In genomic region chr6:94218076-94218475, GRCm38 (mm10) we compare ENCODE assay signal across 19 mouse cellular contexts.
DNase-seq lines count a peak whose midpoint lies in the region; ATAC-seq and TF ChIP-seq lines count a peak whose summit lies in the region.
"Had no signal": no experiment of that assay in that cellular context is flagged by ENCODE, and none has a peak within 500 bp of the region (broad histone marks: within the 10 kb centered on the region; RNA-seq: fewer than 3 reads in every experiment).

No protein-coding gene starts in this region.

- 54% methylated on average over 4 of the region's 4 CpGs for WGBS in kidney, adult 2 months
- WGBS in intestine, embryonic 16.5 days: 59% methylated on average over 4 of the region's 4 CpGs
- WGBS in midbrain, embryonic 14.5 days: 94% methylated on average over 4 of the region's 4 CpGs
- WGBS in forebrain, embryonic 10.5 days: 93% methylated on average over 4 of the region's 4 CpGs

- no peak for TF ChIP-seq CTCF in kidney, adult 2 months (conservative IDR thresholded peaks at IDR 0.05; ENCODE audit: insufficient read depth, insufficient read length, low read depth, low read length)

- H3K9ac ChIP-seq in intestine, embryonic 16.5 days (ENCODE audit: low read depth, low read length): no peak overlapping the region
- no peak overlapping the region for H3K9ac ChIP-seq in midbrain, embryonic 14.5 days (replicated peaks; ENCODE audit: low read length)
- H3K9ac ChIP-seq: lung, embryonic 15.5 days; midbrain, embryonic 15.5 days had no signal

- no peaks in the 10 kb centered on the region for H3K27me3 ChIP-seq in kidney, adult 2 months (replicated peaks; ENCODE audit: control insufficient read depth, insufficient read depth, low read length)
- no peaks in the 10 kb centered on the region for H3K27me3 ChIP-seq in intestine, embryonic 16.5 days (replicated peaks; ENCODE audit: control insufficient read depth, insufficient read depth, low read length)
- H3K27me3 ChIP-seq in midbrain, embryonic 14.5 days (ENCODE audit: control insufficient read depth, insufficient read depth, low read length): no peaks in the 10 kb centered on the region
- no peaks in the 10 kb centered on the region for H3K27me3 ChIP-seq in forebrain, embryonic 10.5 days (ENCODE audit: poor library complexity, severe bottlenecking)
- H3K27me3 ChIP-seq: lung, embryonic 15.5 days; midbrain, embryonic 15.5 days had no signal

- no peak overlapping the region for H3K4me2 ChIP-seq in intestine, embryonic 16.5 days (ENCODE audit: low read depth, low read length)
- no peak overlapping the region for H3K4me2 ChIP-seq in midbrain, embryonic 14.5 days (ENCODE audit: low read length)
- H3K4me2 ChIP-seq: lung, embryonic 15.5 days; midbrain, embryonic 15.5 days had no signal

- no peaks in the 10 kb centered on the region for H3K36me3 ChIP-seq in kidney, adult 2 months (ENCODE audit: control insufficient read depth, insufficient read depth, low read length)
- H3K36me3 ChIP-seq in intestine, embryonic 16.5 days (ENCODE audit: control insufficient read depth, insufficient read depth, low read length): no peaks in the 10 kb centered on the region
- H3K36me3 ChIP-seq in midbrain, embryonic 14.5 days (ENCODE audit: control insufficient read depth, insufficient read depth, low read length): no peaks in the 10 kb centered on the region
- no peaks in the 10 kb centered on the region for H3K36me3 ChIP-seq in forebrain, embryonic 10.5 days (replicated peaks)
- H3K36me3 ChIP-seq: embryonic facial prominence, embryonic 10.5 days; lung, embryonic 15.5 days; midbrain, embryonic 15.5 days had no signal

- H3K9me3 ChIP-seq in intestine, embryonic 16.5 days (ENCODE audit: control insufficient read depth, low read length): no peaks in the 10 kb centered on the region
- H3K9me3 ChIP-seq in midbrain, embryonic 14.5 days (ENCODE audit: control insufficient read depth, low read length): no peaks in the 10 kb centered on the region
- no peaks in the 10 kb centered on the region for H3K9me3 ChIP-seq in forebrain, embryonic 10.5 days
- H3K9me3 ChIP-seq: embryonic facial prominence, embryonic 10.5 days; lung, embryonic 15.5 days; midbrain, embryonic 15.5 days had no signal

- no peak overlapping the region for H3K27ac ChIP-seq in kidney, adult 2 months (ENCODE audit: insufficient read depth, low read depth, low read length)
- H3K27ac ChIP-seq in intestine, embryonic 16.5 days (ENCODE audit: low read length): peak overlapping the region; percentile 64
- no peak overlapping the region for H3K27ac ChIP-seq in midbrain, embryonic 14.5 days (replicated peaks; ENCODE audit: low read depth, low read length)
- H3K27ac ChIP-seq in forebrain, embryonic 10.5 days: no peak overlapping the region
- H3K27ac ChIP-seq: embryonic facial prominence, embryonic 10.5 days; gastrocnemius, adult 2 months; kidney, postnatal 0 days; midbrain, embryonic 15.5 days had no signal

- no peak overlapping the region for H3K4me3 ChIP-seq in kidney, adult 2 months (ENCODE audit: insufficient read depth, low read depth, low read length)
- H3K4me3 ChIP-seq in intestine, embryonic 16.5 days (ENCODE audit: low read length): no peak overlapping the region
- H3K4me3 ChIP-seq in midbrain, embryonic 14.5 days (replicated peaks; ENCODE audit: low read depth, low read length): no peak overlapping the region
- no peak overlapping the region for H3K4me3 ChIP-seq in forebrain, embryonic 10.5 days
- H3K4me3 ChIP-seq: embryonic facial prominence, embryonic 10.5 days; erythroblast, embryonic 14.5 days; gastrocnemius, adult 2 months; lung, embryonic 15.5 days; midbrain, embryonic 15.5 days had no signal

- ATAC-seq in intestine, embryonic 16.5 days: peak; percentile 72
- ATAC-seq in midbrain, embryonic 14.5 days (ENCODE audit: low FRiP score, low TSS enrichment): no peak
- ATAC-seq: activated CD4-positive, CD25-positive, alpha-beta regulatory T cell, adult 4 months; forebrain, embryonic 16.5 days; hindbrain, embryonic 16.5 days; midbrain, embryonic 15.5 days had no signal

- no peak for TF ChIP-seq POLR2A in kidney, adult 2 months (IDR thresholded peaks at IDR 0.05; ENCODE audit: low read depth, low read length)

- DNase-seq in cerebellum, adult 11 months: peak; percentile 10
- no peak for DNase-seq in cerebellum, adult 9-10 months
- peak; percentile 25 for DNase-seq in kidney, adult 2 months
- no peak for DNase-seq in kidney, postnatal 4 days
- peak; percentile 16 for DNase-seq in cerebellum, adult 9-11 months
- no peak for DNase-seq in midbrain, embryonic 14.5 days
- DNase-seq in forebrain, embryonic 10.5 days (ENCODE audit: extremely low spot score, low spot score): no peak
- DNase-seq: gastrocnemius, adult 2 months; layer of hippocampus, adult 9-11 months; right cerebral cortex, postnatal 14 days had no signal

- no peaks in the 10 kb centered on the region for H3K4me1 ChIP-seq in kidney, adult 2 months (ENCODE audit: control insufficient read depth, insufficient read depth, low read length)
- H3K4me1 ChIP-seq in intestine, embryonic 16.5 days (ENCODE audit: control insufficient read depth, insufficient read depth, low read length): peaks cover 30% of the 10 kb centered on the region
- no peaks in the 10 kb centered on the region for H3K4me1 ChIP-seq in midbrain, embryonic 14.5 days (ENCODE audit: control insufficient read depth, insufficient read depth, low read length)
- peaks cover 25% of the 10 kb centered on the region for H3K4me1 ChIP-seq in forebrain, embryonic 10.5 days

Comparison
In these comparisons a context has a peak if more than half of its experiments do, and no peak if none do; other contexts are left out.
1. DNase-seq: peak in cerebellum, adult 11 months (single experiment), kidney, adult 2 months (single experiment) and cerebellum, adult 9-11 months (single experiment); none in cerebellum, adult 9-10 months (single experiment), kidney, postnatal 4 days (0 of 2), midbrain, embryonic 14.5 days (single experiment) and forebrain, embryonic 10.5 days (single experiment).